In the genomic region with DNA sequence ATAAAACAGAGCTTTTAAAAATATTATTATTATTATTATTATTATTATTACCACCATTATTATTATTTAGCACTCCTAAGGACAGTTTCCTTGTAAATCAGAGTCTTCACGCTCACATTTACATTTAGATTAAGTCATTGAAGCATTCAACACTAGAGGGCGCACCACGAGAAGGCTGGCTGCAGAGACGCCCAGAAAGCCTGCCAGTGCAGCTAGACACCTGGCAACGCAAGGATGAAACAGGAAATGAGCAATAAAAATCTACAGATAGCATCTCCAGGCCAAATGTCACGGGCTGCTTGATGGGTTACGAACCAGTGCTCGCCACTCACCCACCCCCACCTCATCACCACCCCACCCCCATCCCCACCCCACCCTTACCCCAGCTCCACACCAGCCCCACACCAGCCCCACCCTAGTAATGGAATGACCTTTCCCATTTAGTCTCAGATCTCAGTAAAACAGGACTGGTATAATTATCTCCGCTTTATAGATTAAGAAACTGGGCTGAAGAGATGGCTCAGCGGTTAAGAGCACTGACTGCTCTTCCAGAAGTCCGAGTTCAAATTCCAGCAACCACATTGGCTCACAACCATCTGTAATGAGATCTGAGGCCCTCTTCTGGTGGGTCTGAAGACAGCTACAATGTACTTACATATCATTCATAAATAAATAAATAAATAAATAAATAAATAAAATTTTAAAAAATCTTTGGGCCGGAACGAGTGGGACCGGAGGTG, we compare ENCODE assay signal across 8 mouse cellular contexts. TPM values are rescaled to one million over a fixed set of nuclear protein-coding genes. Genes with fewer than 3 reads are reported as not detected.
DNase-seq lines count a peak whose midpoint lies in the region; ATAC-seq and TF ChIP-seq lines count a peak whose summit lies in the region.

No protein-coding gene starts in this region.

- H3K9me3 ChIP-seq in liver, embryonic 12.5 days (replicated peaks): no peaks in the 10 kb centered on the region
- no peaks in the 10 kb centered on the region for H3K9me3 ChIP-seq in midbrain, embryonic 13.5 days

- no peak; the same call in 1 of the 2 replicates for ATAC-seq in liver, embryonic 12.5 days
- peak; percentile 67 for ATAC-seq in midbrain, embryonic 13.5 days

- 23% methylated on average over 14 of the region's 14 CpGs for WGBS in liver, adult 2 months
- WGBS in liver, embryonic 12.5 days (ENCODE audit: insufficient replicate concordance): 27% methylated on average over 14 of the region's 14 CpGs
- 31% methylated on average over 14 of the region's 14 CpGs for WGBS in midbrain, embryonic 13.5 days

- H3K27me3 ChIP-seq in liver, adult 2 months (ENCODE audit: control insufficient read depth, insufficient read depth, low read length): no peaks in the 10 kb centered on the region
- no peaks in the 10 kb centered on the region for H3K27me3 ChIP-seq in liver, embryonic 12.5 days (replicated peaks)
- H3K27me3 ChIP-seq in midbrain, embryonic 13.5 days: no peaks in the 10 kb centered on the region

- no peak for TF ChIP-seq POLR2A in liver, adult 2 months (IDR thresholded peaks at IDR 0.05; ENCODE audit: extremely low read depth, insufficient read depth, low read length)

- no peak overlapping the region for H3K4me3 ChIP-seq in liver, adult 2 months (ENCODE audit: insufficient read depth, low read depth, low read length)
- no peak overlapping the region for H3K4me3 ChIP-seq in liver, embryonic 12.5 days
- H3K4me3 ChIP-seq in midbrain, embryonic 13.5 days (replicated peaks): no peak overlapping the region

- peaks cover 7% of the 10 kb centered on the region for H3K4me1 ChIP-seq in liver, adult 2 months (ENCODE audit: control insufficient read depth, insufficient read depth, low read length)
- peaks cover 17% of the 10 kb centered on the region for H3K4me1 ChIP-seq in liver, embryonic 12.5 days
- H3K4me1 ChIP-seq in midbrain, embryonic 13.5 days (replicated peaks): peaks cover 18% of the 10 kb centered on the region

- no peak overlapping the region for H3K4me2 ChIP-seq in liver, embryonic 12.5 days
- no peak overlapping the region for H3K4me2 ChIP-seq in midbrain, embryonic 13.5 days (replicated peaks)

- H3K79me2 ChIP-seq in liver, adult 2 months (ENCODE audit: control insufficient read depth, insufficient read depth, low read length): no peaks in the 10 kb centered on the region

- H3K36me3 ChIP-seq in liver, adult 2 months (ENCODE audit: control insufficient read depth, insufficient read depth, low read length): no peaks in the 10 kb centered on the region
- H3K36me3 ChIP-seq in liver, embryonic 12.5 days: no peaks in the 10 kb centered on the region
- H3K36me3 ChIP-seq in midbrain, embryonic 13.5 days: no peaks in the 10 kb centered on the region

- no peak overlapping the region for H3K9ac ChIP-seq in liver, adult 2 months (ENCODE audit: low read depth, low read length)
- H3K9ac ChIP-seq in liver, embryonic 12.5 days: no peak overlapping the region
- H3K9ac ChIP-seq in midbrain, embryonic 13.5 days (replicated peaks): no peak overlapping the region

- peak; percentile 94 for TF ChIP-seq CTCF in liver, adult 2 months (IDR thresholded peaks at IDR 0.05; ENCODE audit: low read depth, low read length)

- H3K27ac ChIP-seq in liver, adult 2 months (replicated peaks; ENCODE audit: insufficient read depth, low read depth, low read length): no peak overlapping the region
- no peak overlapping the region for H3K27ac ChIP-seq in liver, embryonic 12.5 days
- H3K27ac ChIP-seq in midbrain, embryonic 13.5 days: no peak overlapping the region

- peak; percentile 65 for DNase-seq in liver, adult 2 months (ENCODE audit: extremely low read depth, low read depth, low spot score)
- peak; percentile 72 to 86 for DNase-seq in cerebellum, postnatal 36 days
- DNase-seq in gastrocnemius, adult 8-10 months (ENCODE audit: low spot score in 2 of 2): peak; percentile 38 to 47
- DNase-seq in induced T-regulatory cell, adult 2 months (ENCODE audit: low read depth): peak; percentile 97
- peak; percentile 79 to 86 for DNase-seq in left cerebral cortex, adult 18-20 months (ENCODE audit: low spot score in 2 of 2)
- DNase-seq in spleen, adult 12 weeks (ENCODE audit: low spot score): peak; percentile 53

RNA-seq across cellular contexts. Expression of gene Lrrc8d, which starts 14.7 kb away (rescaled TPM):
- total RNA-seq in liver, adult 2 months (2014; rRNA removed): 11.6 and 13.8 TPM in 2 replicates
- polyA plus RNA-seq in liver, adult 2 months (2012; rRNA removed): 7.0 and 7.9 TPM in 2 replicates
- polyA plus RNA-seq in liver, embryonic 12.5 days (2016; fragmentation: Nextera tagmentation; extraction: Ambion mirVana): 14.5 and 15.4 TPM in 2 replicates
- total RNA-seq in gastrocnemius, adult 8-10 months (2022): 1 to 10 TPM; 3.0 to 3.5 (median 3.3) TPM
- total RNA-seq in left cerebral cortex, adult 18-20 months (2021): 10 to 100 TPM; 32.7 to 35.0 TPM
- polyA plus RNA-seq in midbrain, embryonic 13.5 days (2015; fragmentation: Nextera tagmentation; extraction: Ambion mirVana): 30.4 and 32.3 TPM in 2 replicates

Comparison
In these comparisons a context has a peak if more than half of its experiments do, and no peak if none do; other contexts are left out.
1. DNase-seq: peak in every context shown above with its lines; median percentile 97 in induced T-regulatory cell, adult 2 months; 82 in left cerebral cortex, adult 18-20 months; 79 in cerebellum, postnatal 36 days; 65 in liver, adult 2 months; 53 in spleen, adult 12 weeks; 42 in gastrocnemius, adult 8-10 months.